Mouse (Mus musculus) embryonic facial prominence, embryonic 13.5 days (tissue): Measurements from ENCODE around the gene Nav3. TPM values are rescaled to one million over a fixed set of nuclear protein-coding genes. Genes with fewer than 3 reads are reported as not detected.

ENCODE experiments used
- ATAC-seq: fragments of 200-750 bp; cut with Nextera tagmentation; 2 replicates; pipeline ENCODE4 v1.8.0; 2017; ENCODE audit warnings: low read depth; ENCODE audit not compliant: insufficient number of reproducible peaks, insufficient read depth, low FRiP score, low TSS enrichment
- H3K27ac ChIP-seq: fragments of 300-500 bp; sonication (generic); 2 replicates; pipeline ENCODE4 v1.5.1; 2015; ENCODE audit warnings: moderate library complexity, mild to moderate bottlenecking, inconsistent platforms
- H3K27me3 ChIP-seq: fragments of 300-500 bp; sonication (generic); 2 replicates; pipeline ENCODE4 v1.6.1; 2015; ENCODE audit warnings: mild to moderate bottlenecking, inconsistent platforms
- H3K36me3 ChIP-seq: fragments of 300-500 bp; sonication (generic); 2 replicates; pipeline ENCODE4 v1.6.1; 2015; ENCODE audit warnings: mild to moderate bottlenecking, inconsistent platforms
- H3K4me1 ChIP-seq: fragments of 300-500 bp; sonication (generic); 2 replicates; pipeline ENCODE4 v1.6.1; 2015; ENCODE audit warnings: inconsistent platforms
- H3K4me2 ChIP-seq: fragments of 300-500 bp; sonication (generic); 2 replicates; pipeline ENCODE4 v1.6.1; 2015; ENCODE audit warnings: moderate library complexity, mild to moderate bottlenecking, inconsistent platforms
- H3K4me3 ChIP-seq: fragments of 300-500 bp; sonication (generic); 2 replicates; pipeline ENCODE4 v1.5.1; 2015; ENCODE audit warnings: mild to moderate bottlenecking, inconsistent platforms
- H3K9ac ChIP-seq: fragments of 300-500 bp; sonication (generic); 2 replicates; pipeline ENCODE4 v1.6.1; 2015; ENCODE audit warnings: mild to moderate bottlenecking, inconsistent platforms
- H3K9me3 ChIP-seq: fragments of 300-500 bp; sonication (generic); 2 replicates; pipeline ENCODE4 v1.6.1; 2016; ENCODE audit warnings: inconsistent platforms
- WGBS: fragments of 180-500 bp; shearing (Covaris S2); methylation state at CpG from one replicate; pipeline ENCODE4 v1.1.7; 2015; ENCODE audit warnings: mixed read lengths; 5-methylcytosine and 5-hydroxymethylcytosine counted together
- polyA plus RNA-seq: library from polyadenylated mRNA; unstranded; fragments of >200 nt; fragmentation: Nextera tagmentation; extraction: Ambion mirVana; gene quantifications from 2 replicates; pipeline ENCODE4 v1.2.1, GENCODE M21; 2015

Nav3 gene
- polyA plus RNA-seq, 1 experiment from 2014 or later = 3.4 TPM

DNA sequence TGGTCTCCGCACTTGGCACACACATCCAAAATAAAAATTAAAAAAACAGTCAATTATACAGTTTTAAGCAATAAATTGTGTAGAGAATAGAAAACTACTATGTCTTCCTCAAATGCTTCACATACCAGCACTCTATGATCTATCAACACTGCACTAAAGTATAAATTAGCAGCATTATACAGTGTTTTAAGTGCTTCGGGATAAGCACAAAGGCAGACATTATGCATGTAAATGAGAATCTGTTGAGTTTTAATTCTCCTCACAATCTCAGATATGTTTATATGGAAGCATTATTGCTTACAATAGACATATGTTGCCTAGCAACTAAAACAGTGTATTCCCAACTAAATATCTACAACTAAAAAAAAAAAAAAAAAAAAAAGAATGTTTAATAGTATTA lies 183.2 kb downstream of the Nav3 start:
- Histone ChIP-seq H3K36me3 (no peaks in the 10 kb centered on the region), H3K27ac (no peak overlapping the region), H3K27me3 (no peaks in the 10 kb centered on the region), H3K4me1 (no peaks in the 10 kb centered on the region), H3K4me2 (no peak overlapping the region), H3K9ac (no peak overlapping the region), H3K4me3 (no peak overlapping the region), H3K9me3 (no peaks in the 10 kb centered on the region)
- 82% methylated on average over 2 of the region's 2 CpGs for WGBS
- no peak for ATAC-seq

DNA sequence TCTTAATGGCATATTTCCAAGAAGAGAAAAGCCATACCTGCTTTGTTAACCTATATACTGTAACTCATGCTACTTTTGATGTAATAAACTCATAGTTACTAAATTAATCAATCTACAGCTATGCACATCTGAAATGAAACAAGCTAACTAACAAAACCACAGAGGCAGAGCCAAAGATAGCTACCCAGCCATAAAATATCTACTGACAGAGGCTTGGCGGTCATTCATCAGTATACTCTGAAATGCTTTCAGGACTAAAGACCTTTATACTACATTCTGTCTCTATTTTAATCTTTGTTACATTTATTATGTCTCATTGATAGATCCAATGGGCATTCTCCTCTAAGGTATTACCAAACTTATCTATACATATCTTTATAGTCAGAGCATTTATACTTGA lies 185.4 kb downstream of the Nav3 start:
- Histone ChIP-seq H3K27me3 (no peaks in the 10 kb centered on the region), H3K36me3 (no peaks in the 10 kb centered on the region), H3K4me2 (no peak overlapping the region), H3K4me1 (no peaks in the 10 kb centered on the region), H3K9me3 (no peaks in the 10 kb centered on the region), H3K27ac (no peak overlapping the region), H3K4me3 (no peak overlapping the region), H3K9ac (no peak overlapping the region)
- 86% methylated on average over 1 of the region's 1 CpGs for WGBS
- no peak for ATAC-seq

DNA sequence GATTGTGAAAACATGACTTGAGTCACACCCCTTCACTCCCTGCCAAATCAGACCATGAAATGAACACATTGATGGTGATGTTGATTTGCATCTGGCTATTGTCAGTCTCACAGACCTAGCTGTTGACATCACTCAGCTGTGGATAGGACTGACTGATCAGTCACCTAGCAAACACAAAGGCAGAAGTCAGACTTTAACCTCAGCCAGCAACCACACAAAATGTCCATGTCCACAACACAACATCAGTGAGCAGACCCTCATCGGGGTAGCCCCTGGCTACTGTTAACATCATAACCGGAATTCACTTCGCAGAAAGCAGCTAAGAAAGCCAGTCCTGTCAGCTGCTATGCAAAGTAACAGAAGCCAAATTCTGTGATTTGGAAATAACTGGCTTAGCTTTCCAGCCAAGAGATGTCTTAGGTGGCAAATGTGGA lies 213.9 kb downstream of the Nav3 start:
- no peak overlapping the region for H3K4me3 ChIP-seq
- no peaks in the 10 kb centered on the region for H3K27me3 ChIP-seq
- H3K36me3 ChIP-seq = no peaks in the 10 kb centered on the region
- no peaks in the 10 kb centered on the region for H3K9me3 ChIP-seq
- H3K27ac ChIP-seq = no peak overlapping the region
- no peak overlapping the region for H3K4me2 ChIP-seq
- H3K4me1 ChIP-seq = no peaks in the 10 kb centered on the region
- no peak overlapping the region for H3K9ac ChIP-seq
- WGBS = 77% methylated on average over 3 of the region's 3 CpGs
- no peak for ATAC-seq

DNA sequence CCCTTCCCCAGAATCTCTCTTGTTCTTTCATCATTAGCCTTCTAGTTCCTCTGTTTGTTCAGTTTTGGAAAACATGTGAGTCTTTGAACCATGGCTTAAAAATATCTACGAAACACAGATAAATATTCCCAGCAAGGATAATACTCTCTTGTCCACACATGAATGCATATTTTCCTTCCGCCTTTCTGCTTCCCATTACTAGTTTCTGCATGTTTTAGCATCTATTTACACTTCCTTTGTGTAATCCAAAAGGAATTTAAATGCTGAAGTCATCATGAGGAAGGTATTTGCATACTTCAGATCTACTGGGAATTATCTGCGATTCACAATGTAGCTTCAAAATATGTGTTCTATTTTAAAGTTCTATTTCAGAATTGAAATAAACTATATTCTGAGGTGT lies 215.3 kb downstream of the Nav3 start:
- ATAC-seq = no peak
- Histone ChIP-seq H3K27ac (no peak overlapping the region), H3K4me2 (no peak overlapping the region), H3K27me3 (no peaks in the 10 kb centered on the region), H3K9me3 (no peaks in the 10 kb centered on the region), H3K4me1 (no peaks in the 10 kb centered on the region), H3K36me3 (no peaks in the 10 kb centered on the region), H3K4me3 (no peak overlapping the region), H3K9ac (no peak overlapping the region)
- 64% methylated on average over 3 of the region's 3 CpGs for WGBS

DNA sequence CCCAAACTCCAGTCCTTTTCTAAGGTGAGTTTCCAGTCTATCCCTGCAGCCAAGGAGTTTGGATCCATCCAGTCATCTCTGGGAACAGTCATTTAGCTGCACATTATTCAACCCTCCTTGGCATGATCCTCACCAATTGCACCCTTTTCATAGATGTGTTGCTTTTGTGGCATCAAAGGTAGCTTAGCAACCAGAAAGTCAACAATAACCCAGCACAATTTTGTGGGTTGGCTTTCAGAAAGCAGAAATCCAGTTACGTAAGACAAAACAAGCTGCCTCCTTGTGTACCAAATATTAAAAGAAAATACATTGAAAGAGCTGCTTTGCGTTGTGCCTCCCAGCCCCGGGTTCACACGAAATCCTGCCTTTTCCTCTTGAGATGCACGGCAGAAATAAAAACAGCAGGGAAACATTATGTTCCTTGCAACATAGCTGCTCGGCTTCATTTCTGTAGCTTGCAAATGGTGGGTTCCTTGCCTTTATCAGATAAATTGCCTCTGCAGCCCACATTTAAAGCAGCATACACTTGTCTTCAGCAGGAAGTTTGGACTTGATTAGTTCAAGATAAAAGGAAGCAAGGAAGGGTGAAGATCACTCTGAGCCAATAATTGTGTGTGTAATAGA lies 222.6 kb downstream of the Nav3 start:
- Histone ChIP-seq H3K27ac (no peak overlapping the region), H3K27me3 (no peaks in the 10 kb centered on the region), H3K9ac (no peak overlapping the region), H3K36me3 (no peaks in the 10 kb centered on the region), H3K9me3 (no peaks in the 10 kb centered on the region), H3K4me2 (peak overlapping the region; percentile 14), H3K4me1 (peaks cover 10% of the 10 kb centered on the region; the same call in 1 of the 2 replicates), H3K4me3 (no peak overlapping the region)
- WGBS = 39% methylated on average over 6 of the region's 6 CpGs
- ATAC-seq = no peak

DNA sequence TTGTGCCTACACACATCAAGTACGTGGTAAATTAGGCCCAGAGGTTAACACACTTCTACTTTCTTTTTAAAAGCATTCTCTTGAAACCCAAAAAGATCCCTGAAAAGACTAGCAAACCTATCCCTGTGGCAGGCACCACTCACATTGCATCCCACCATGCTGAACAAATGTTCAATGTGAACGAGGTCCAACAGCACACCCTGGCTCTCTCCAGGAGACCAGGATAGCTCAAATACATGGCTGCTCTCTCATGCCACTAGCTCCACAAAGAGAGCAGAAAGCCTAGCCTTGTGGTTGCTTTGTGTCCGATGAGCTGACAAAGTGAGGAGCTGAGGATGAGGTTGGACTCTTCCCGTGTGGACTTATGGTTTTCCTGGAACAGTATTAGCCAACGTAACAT lies 249.6 kb downstream of the Nav3 start:
- Histone ChIP-seq H3K9ac (no peak overlapping the region), H3K9me3 (no peaks in the 10 kb centered on the region), H3K27ac (no peak overlapping the region), H3K27me3 (no peaks in the 10 kb centered on the region), H3K4me1 (no peaks in the 10 kb centered on the region), H3K36me3 (no peaks in the 10 kb centered on the region), H3K4me2 (no peak overlapping the region), H3K4me3 (no peak overlapping the region)
- WGBS = 84% methylated on average over 5 of the region's 5 CpGs
- ATAC-seq = no peak

DNA sequence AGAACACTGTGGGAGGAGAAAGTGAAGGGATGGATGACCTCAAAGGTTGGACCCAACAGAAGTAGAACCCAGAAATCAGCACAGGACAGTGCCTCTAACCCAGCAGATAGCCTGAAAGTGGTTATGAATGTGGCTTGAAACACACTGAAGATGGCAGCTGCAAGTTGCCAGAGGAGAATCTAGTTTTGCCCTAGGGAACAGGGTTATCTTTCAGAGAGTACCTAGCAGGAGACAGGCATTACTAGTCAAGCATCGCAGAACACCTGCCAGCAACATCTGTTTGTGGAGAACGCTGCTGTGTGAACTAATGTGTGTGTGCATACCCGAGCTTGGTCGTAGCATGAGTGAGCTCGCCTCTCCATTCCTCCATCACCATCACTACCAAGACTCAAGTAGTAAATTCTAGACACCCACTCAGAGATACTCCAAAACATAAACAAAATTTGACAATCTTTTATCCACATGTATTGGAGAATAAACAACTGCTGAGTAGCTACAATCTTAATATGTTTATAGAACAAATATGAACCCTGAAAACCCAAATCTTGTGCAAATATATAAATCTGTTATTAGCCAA lies 251.8 kb downstream of the Nav3 start:
- Histone ChIP-seq H3K36me3 (no peaks in the 10 kb centered on the region), H3K9ac (no peak overlapping the region), H3K4me1 (no peaks in the 10 kb centered on the region), H3K4me2 (no peak overlapping the region), H3K27ac (no peak overlapping the region), H3K9me3 (no peaks in the 10 kb centered on the region), H3K27me3 (no peaks in the 10 kb centered on the region), H3K4me3 (no peak overlapping the region)
- WGBS = 86% methylated on average over 5 of the region's 5 CpGs
- no peak for ATAC-seq

DNA sequence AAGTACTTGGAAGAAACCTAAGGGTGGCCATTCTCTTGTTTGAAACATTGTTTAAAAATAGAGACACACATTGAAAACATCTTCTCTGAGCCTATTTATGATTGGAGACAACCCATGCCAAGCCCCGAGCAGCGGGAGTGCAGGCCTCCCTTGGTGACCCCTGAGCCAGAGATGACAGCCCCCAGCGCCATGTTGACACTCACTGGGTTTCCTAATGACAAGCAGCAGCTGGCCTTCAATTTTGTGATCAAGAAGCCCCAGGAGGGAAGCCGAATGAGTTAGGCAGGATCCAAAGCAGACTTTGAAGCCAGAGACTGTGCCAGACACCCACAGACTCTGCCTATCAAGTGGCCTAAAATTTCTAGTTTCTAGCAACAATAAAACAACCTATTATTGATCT lies 263.1 kb downstream of the Nav3 start:
- H3K4me1 ChIP-seq = peaks cover 6% of the 10 kb centered on the region; the same call in 1 of the 2 replicates
- H3K27ac ChIP-seq = no peak overlapping the region
- no peak overlapping the region for H3K4me3 ChIP-seq
- H3K36me3 ChIP-seq = no peaks in the 10 kb centered on the region
- H3K9me3 ChIP-seq = no peaks in the 10 kb centered on the region
- H3K9ac ChIP-seq = no peak overlapping the region
- WGBS = 44% methylated on average over 4 of the region's 4 CpGs
- H3K4me2 ChIP-seq = no peak overlapping the region
- H3K27me3 ChIP-seq = no peaks in the 10 kb centered on the region
- ATAC-seq = no peak

DNA sequence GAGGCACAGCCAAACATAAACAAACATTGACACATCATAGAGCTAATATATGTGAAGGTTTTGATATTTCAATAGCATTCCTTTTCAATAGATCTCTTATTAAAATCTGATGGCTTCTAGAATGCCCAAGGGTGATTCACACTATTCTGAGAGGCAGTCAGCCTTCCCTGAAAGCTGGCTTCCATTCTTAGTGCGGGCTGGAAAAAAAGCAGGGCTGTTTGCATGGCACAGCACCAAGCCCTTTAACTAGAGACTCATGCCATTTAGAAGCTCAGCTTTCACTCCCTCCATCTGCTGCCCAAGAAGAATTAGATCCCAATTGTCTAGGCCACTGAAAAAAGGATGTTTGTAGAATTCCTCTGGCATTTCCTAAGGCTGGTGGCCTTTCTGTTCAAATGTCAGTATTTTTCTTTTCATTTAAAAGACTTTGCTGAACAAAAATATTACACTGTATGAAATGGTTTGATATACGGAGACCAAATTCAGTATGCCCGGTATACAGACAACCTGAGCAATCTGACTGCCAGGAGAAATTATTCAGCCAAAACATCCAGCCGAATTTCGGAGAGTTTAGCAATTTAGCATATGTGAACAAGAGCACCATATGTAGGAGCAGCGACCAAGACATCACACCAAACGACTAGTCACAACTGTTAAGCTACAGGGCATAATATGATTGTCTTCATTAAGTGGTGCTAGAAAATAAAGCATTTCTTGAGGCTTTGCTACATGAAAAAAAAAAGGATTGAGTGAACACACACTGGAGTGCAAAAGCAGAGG lies 263.8 kb downstream of the Nav3 start:
- H3K4me2 ChIP-seq = no peak overlapping the region
- H3K4me1 ChIP-seq = peaks cover 6% of the 10 kb centered on the region; the same call in 1 of the 2 replicates
- no peak overlapping the region for H3K27ac ChIP-seq
- H3K9ac ChIP-seq = no peak overlapping the region
- no peaks in the 10 kb centered on the region for H3K27me3 ChIP-seq
- no peak overlapping the region for H3K4me3 ChIP-seq
- no peak for ATAC-seq
- H3K36me3 ChIP-seq = no peaks in the 10 kb centered on the region
- 55% methylated on average over 7 of the region's 7 CpGs for WGBS
- H3K9me3 ChIP-seq = no peaks in the 10 kb centered on the region

DNA sequence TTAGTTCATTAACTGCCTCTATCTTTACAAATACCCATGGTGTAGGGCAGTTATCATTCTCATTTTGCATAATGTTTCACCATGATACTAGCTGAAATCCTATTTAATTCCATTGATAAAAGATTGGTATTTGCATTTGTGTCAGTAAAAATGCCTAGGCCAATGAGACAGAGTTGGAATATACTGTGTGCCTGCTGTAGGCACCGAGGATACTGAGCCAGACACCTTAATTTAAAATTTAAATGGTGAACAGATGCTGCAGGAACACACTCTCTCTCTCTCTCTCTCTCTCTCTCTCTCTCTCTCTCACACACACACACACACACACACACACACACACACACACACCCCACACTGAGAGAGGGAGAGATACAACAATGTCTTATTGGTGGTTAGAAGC lies 269.8 kb downstream of the Nav3 start:
- Histone ChIP-seq H3K9ac (no peak overlapping the region), H3K4me2 (no peak overlapping the region), H3K9me3 (no peaks in the 10 kb centered on the region), H3K27ac (no peak overlapping the region), H3K27me3 (no peaks in the 10 kb centered on the region; the same call in 1 of the 2 replicates), H3K4me3 (no peak overlapping the region), H3K4me1 (no peaks in the 10 kb centered on the region), H3K36me3 (no peaks in the 10 kb centered on the region)
- no peak for ATAC-seq
- WGBS = 25% methylated on average over 1 of the region's 1 CpGs

DNA sequence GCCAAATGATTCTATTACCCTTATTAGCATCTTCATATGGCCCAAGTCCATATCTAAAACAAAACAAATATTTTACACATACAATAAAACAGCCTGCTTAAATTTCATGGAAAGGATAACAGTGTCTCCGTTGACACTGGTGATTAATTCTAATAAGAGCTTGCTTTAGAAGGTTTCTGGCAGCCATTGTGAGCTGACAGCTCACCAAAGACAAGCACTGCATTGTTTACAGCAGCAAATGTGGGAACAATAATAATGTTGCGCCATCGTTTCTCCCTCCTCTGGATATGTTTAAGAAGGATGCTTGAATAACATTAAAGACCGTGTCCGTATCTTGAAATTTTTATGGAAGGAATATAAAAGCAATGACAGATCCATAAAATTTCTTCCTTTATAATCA lies 280.1 kb downstream of the Nav3 start:
- Histone ChIP-seq H3K4me2 (no peak overlapping the region), H3K9me3 (no peaks in the 10 kb centered on the region), H3K4me3 (no peak overlapping the region), H3K4me1 (no peaks in the 10 kb centered on the region), H3K27me3 (no peaks in the 10 kb centered on the region), H3K27ac (no peak overlapping the region), H3K9ac (no peak overlapping the region), H3K36me3 (no peaks in the 10 kb centered on the region)
- ATAC-seq = no peak
- WGBS = 68% methylated on average over 5 of the region's 5 CpGs

DNA sequence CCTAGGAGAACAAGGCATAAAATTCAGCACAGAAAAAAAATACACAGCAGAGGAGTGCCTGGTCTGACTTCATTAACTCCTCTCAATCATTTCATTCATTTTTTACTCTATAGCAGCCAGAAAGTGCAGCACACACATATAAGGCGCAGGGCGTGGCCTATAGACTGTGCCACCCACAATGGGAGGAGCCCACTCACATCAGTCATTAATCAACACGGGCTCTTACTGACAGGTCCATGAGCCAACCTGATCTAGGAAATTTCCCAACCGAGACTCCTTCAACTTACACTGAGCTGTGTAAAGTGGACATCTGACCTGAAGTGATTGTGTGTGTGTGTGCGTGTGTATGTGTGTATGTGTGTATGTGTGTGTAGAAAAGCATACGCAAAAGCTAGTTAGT lies 286.6 kb downstream of the Nav3 start:
- H3K9ac ChIP-seq = no peak overlapping the region
- H3K36me3 ChIP-seq = no peaks in the 10 kb centered on the region
- no peak overlapping the region for H3K4me3 ChIP-seq
- peak; percentile 48; the same call in 1 of the 2 replicates for ATAC-seq
- no peak overlapping the region for H3K27ac ChIP-seq
- H3K27me3 ChIP-seq = no peaks in the 10 kb centered on the region
- no peak overlapping the region for H3K4me2 ChIP-seq
- no peaks in the 10 kb centered on the region for H3K4me1 ChIP-seq
- H3K9me3 ChIP-seq = no peaks in the 10 kb centered on the region
- WGBS = 82% methylated on average over 6 of the region's 6 CpGs
